Mouse (Mus musculus): ENCODE measurements around the gene 1520401A03Rik.

Gene 1520401A03Rik

GRCm38 (mm10) chr17:23672761-23673160 is 49.8 kb downstream of the 1520401A03Rik start:
- no peak for DNase-seq (ENCODE audit: extremely low spot score, low spot score)

GRCm38 (mm10) chr17:23671519-23671918 is 51.1 kb downstream of the 1520401A03Rik start:
- no peak for DNase-seq (ENCODE audit: extremely low spot score, low spot score)

GRCm38 (mm10) chr17:23670516-23671074 is 52.0 kb downstream of the 1520401A03Rik start:
- DNase-seq (ENCODE audit: extremely low spot score, low spot score) = no peak

- DNase-seq (ENCODE audit: extremely low spot score, low spot score) = no peak
These were observed 57.1 kb downstream of the 1520401A03Rik start for GRCm38 (mm10) chr17:23665511-23665910.

GRCm38 (mm10) chr17:23664556-23665021 is 58.0 kb downstream of the 1520401A03Rik start:
- DNase-seq (ENCODE audit: extremely low spot score, low spot score) = no peak

GRCm38 (mm10) chr17:23661526-23661925 is 61.1 kb downstream of the 1520401A03Rik start:
- no peak for DNase-seq (ENCODE audit: extremely low spot score, low spot score)

GRCm38 (mm10) chr17:23660876-23661200 is 61.7 kb downstream of the 1520401A03Rik start:
- DNase-seq (ENCODE audit: extremely low spot score, low spot score) = no peak

GRCm38 (mm10) chr17:23660117-23660875 is 62.3 kb downstream of the 1520401A03Rik start, which contains the start of gene Bicdl2:
Gene Bicdl2 (plus strand): TSS chr17:23660506.
- DNase-seq (ENCODE audit: extremely low spot score, low spot score) = no peak

GRCm38 (mm10) chr17:23658450-23658849 is 64.1 kb downstream of the 1520401A03Rik start:
- no peak for DNase-seq (ENCODE audit: extremely low spot score, low spot score)
